Mouse (Mus musculus) lung, postnatal 4 days (tissue): ENCODE measurements around the gene Kcnd3.
A peak's percentile ranks its signal among the peaks of the same experiment; 100 is the strongest.
"Not testable (repeated sequence)": the region's sequence is repeated elsewhere in the genome, so short reads cannot be mapped to it uniquely, and the experiment has no call there.

ENCODE experiments used
- DNase-seq, 2 experiments: peaks; one replicate each; pipeline ENCODE4 v3.0.0; 2021

The Kcnd3 gene

GRCm38 (mm10) chr3:105666996-105667523 is 214.9 kb downstream of the Kcnd3 start:
- DNase-seq = no peak

- no peak for DNase-seq
Measured at GRCm38 (mm10) chr3:105668161-105668560, 216.0 kb downstream of the Kcnd3 start.

- DNase-seq = no peak
Measured at GRCm38 (mm10) chr3:105669776-105670175, 217.6 kb downstream of the Kcnd3 start.

- DNase-seq = no peak
Measured at GRCm38 (mm10) chr3:105670801-105671200, 218.7 kb downstream of the Kcnd3 start.

- peak in 1 of 2 experiments; percentile 73 for DNase-seq
Measured at GRCm38 (mm10) chr3:105674595-105675218, 222.6 kb downstream of the Kcnd3 start.

GRCm38 (mm10) chr3:105675932-105676331 is 223.8 kb downstream of the Kcnd3 start:
- no peak for DNase-seq

- no peak for DNase-seq
Measured at GRCm38 (mm10) chr3:105680346-105680745, 228.2 kb downstream of the Kcnd3 start.

- DNase-seq = no peak
Measured at GRCm38 (mm10) chr3:105686394-105687323, 234.5 kb downstream of the Kcnd3 start.

- DNase-seq = peak; percentile 97
Measured at GRCm38 (mm10) chr3:105687324-105688060, 235.4 kb downstream of the Kcnd3 start, which contains the start of gene Ddx20. TSS of gene Ddx20 (minus strand) at chr3:105687574.

GRCm38 (mm10) chr3:105688536-105688935 is 236.4 kb downstream of the Kcnd3 start:
- no peak for DNase-seq

- DNase-seq = no peak
Measured at GRCm38 (mm10) chr3:105693327-105694080, 241.4 kb downstream of the Kcnd3 start.

GRCm38 (mm10) chr3:105695476-105696386 is 243.6 kb downstream of the Kcnd3 start:
- DNase-seq = no peak

- no peak for DNase-seq
Measured at GRCm38 (mm10) chr3:105696387-105697147, 244.4 kb downstream of the Kcnd3 start.

- DNase-seq = no peak
Measured at GRCm38 (mm10) chr3:105697148-105697441, 245.0 kb downstream of the Kcnd3 start.

GRCm38 (mm10) chr3:105698311-105698710 is 246.2 kb downstream of the Kcnd3 start:
- DNase-seq = no peak

- peak in 1 of 2 experiments; percentile 73 for DNase-seq
Measured at GRCm38 (mm10) chr3:105699241-105699933, 247.3 kb downstream of the Kcnd3 start.

GRCm38 (mm10) chr3:105700786-105701185 is 248.7 kb downstream of the Kcnd3 start:
- DNase-seq = not testable (repeated sequence)

GRCm38 (mm10) chr3:105701399-105701798 is 249.3 kb downstream of the Kcnd3 start:
- no peak for DNase-seq

- DNase-seq = no peak
Measured at GRCm38 (mm10) chr3:105703571-105703970, 251.4 kb downstream of the Kcnd3 start.
